Mouse (Mus musculus) olfactory bulb, adult 2 months (tissue): ENCODE results near the gene Mettl22.

Experiments used
- CTCF ChIP-seq: fragments of 200-500 bp; IDR thresholded peaks from 2 replicates; pipeline ENCODE4 v1.5.1; 2012; ENCODE audit warnings: low read depth, mild to moderate bottlenecking, low read length, moderate library complexity; ENCODE audit not compliant: insufficient read depth
- POLR2A ChIP-seq: fragments of 200-500 bp; IDR thresholded peaks from 2 replicates; pipeline ENCODE4 v1.6.1; 2012; ENCODE audit warnings: mild to moderate bottlenecking, low read depth, low read length, moderate library complexity; ENCODE audit not compliant: insufficient read depth

GRCm38 (mm10) chr16:8532894-8533293 lies 62.3 kb downstream of the Mettl22 start:
- no peak for TF ChIP-seq CTCF
- no peak for TF ChIP-seq POLR2A
